Mouse (Mus musculus): ENCODE measurements at regions not wholly inside any gene's neighbourhood (a gene's known extent, or its start where the extent isn't known, plus 50 kb on each side); places are given as distances from the start of the nearest gene placed in this dataset.

DNA sequence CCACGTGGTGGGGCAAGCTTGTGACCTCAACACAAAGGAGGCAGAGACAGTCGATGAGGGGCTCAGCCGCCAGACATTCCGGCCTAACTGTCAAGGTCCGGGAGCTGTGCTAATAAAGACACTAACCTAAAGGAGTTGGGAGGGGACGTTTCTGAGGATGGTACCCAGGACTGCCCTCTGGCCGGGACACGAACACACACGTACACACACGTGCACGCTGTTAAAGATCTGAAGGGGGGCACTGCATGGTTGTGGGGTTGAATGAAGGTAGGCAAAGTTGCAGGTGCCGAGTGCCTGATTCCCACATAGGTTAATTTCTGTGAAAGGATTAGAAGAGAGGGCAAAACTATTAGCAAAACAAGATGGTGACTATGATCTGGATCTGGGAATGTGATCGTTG is 65.4 kb upstream of the Mitf start:
- Histone ChIP-seq H3K4me2 (ENCODE audit: low read length) (no peak overlapping the region), H3K9ac (replicated peaks; ENCODE audit: low read depth, low read length) (no peak overlapping the region), H3K4me1 (replicated peaks; ENCODE audit: control insufficient read depth, insufficient read depth, low read length) (peaks cover 3% of the 10 kb centered on the region), H3K4me3 (replicated peaks; ENCODE audit: low read length) (no peak overlapping the region), H3K27ac (ENCODE audit: low read length) (no peak overlapping the region), H3K36me3 (ENCODE audit: control insufficient read depth, insufficient read depth) (no peaks in the 10 kb centered on the region), H3K9me3 (ENCODE audit: control insufficient read depth, low read length) (no peaks in the 10 kb centered on the region), H3K27me3 (replicated peaks; ENCODE audit: control insufficient read depth, insufficient read depth, low read length) (no peaks in the 10 kb centered on the region)
- ATAC-seq: no peak
- 65% methylated on average over 13 of the region's 13 CpGs for WGBS

GRCm38 (mm10) chr6:97740851-97741201 is 66.0 kb upstream of the Mitf start:
- no peaks in the 10 kb centered on the region for H3K27me3 ChIP-seq (replicated peaks; ENCODE audit: control insufficient read depth, insufficient read depth, low read length)
- WGBS: 54% methylated on average over 11 of the region's 11 CpGs
- no peaks in the 10 kb centered on the region for H3K9me3 ChIP-seq (ENCODE audit: control insufficient read depth, low read length)
- no peak overlapping the region for H3K27ac ChIP-seq (ENCODE audit: low read length)
- no peak for ATAC-seq
- no peak overlapping the region; the same call in 1 of the 2 replicates for H3K4me2 ChIP-seq (ENCODE audit: low read length)
- no peaks in the 10 kb centered on the region for H3K36me3 ChIP-seq (ENCODE audit: control insufficient read depth, insufficient read depth)
- H3K9ac ChIP-seq (replicated peaks; ENCODE audit: low read depth, low read length): no peak overlapping the region
- H3K4me3 ChIP-seq (replicated peaks; ENCODE audit: low read length): no peak overlapping the region
- peaks cover 3% of the 10 kb centered on the region for H3K4me1 ChIP-seq (replicated peaks; ENCODE audit: control insufficient read depth, insufficient read depth, low read length)

DNA sequence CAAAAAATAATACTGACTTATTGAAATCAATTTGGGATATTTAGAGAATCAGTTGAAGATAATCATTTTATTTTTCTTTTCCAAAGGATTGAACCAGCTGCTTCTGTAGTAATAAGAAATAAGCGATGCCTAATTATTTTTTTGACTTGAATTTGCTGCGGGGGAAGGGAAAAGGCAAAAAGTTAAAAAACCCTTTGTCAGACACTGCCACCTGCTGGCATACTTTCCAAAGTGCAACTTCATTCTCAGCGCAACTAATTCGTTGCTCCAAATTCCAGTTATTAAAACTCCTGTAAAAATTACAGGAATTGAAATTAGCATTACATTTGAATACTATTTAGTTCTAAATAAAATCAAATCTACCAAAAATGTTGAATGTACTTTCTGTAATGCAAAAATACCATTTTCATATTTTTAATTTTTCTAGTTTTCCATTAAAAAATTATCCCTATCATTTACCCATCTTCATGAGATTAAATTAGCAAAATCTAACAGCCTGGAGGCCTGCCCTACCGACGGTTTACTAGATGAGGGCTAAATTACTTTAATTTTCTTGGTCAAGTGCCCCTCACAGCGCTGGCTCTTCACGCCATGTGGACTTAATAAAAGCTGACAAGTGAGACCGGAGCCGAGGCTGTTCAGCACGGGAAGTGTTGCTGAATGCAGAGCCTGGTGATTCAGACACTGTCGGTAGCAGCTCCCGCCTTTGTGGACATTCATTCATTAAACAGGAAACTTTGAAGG is 66.6 kb upstream of the Mitf start:
- Histone ChIP-seq H3K4me1 (replicated peaks; ENCODE audit: control insufficient read depth, insufficient read depth, low read length) (peaks cover 3% of the 10 kb centered on the region), H3K27ac (ENCODE audit: low read length) (no peak overlapping the region), H3K9me3 (ENCODE audit: control insufficient read depth, low read length) (no peaks in the 10 kb centered on the region), H3K4me3 (replicated peaks; ENCODE audit: low read length) (no peak overlapping the region), H3K27me3 (replicated peaks; ENCODE audit: control insufficient read depth, insufficient read depth, low read length) (no peaks in the 10 kb centered on the region), H3K9ac (replicated peaks; ENCODE audit: low read depth, low read length) (no peak overlapping the region), H3K4me2 (ENCODE audit: low read length) (peak overlapping the region; percentile 16; the same call in 1 of the 2 replicates), H3K36me3 (ENCODE audit: control insufficient read depth, insufficient read depth) (no peaks in the 10 kb centered on the region)
- 10% methylated on average over 13 of the region's 13 CpGs for WGBS
- no peak for ATAC-seq

- Histone ChIP-seq H3K4me1 (replicated peaks; ENCODE audit: control insufficient read depth, insufficient read depth, low read length) (peaks cover 4% of the 10 kb centered on the region), H3K27ac (ENCODE audit: low read length) (no peak overlapping the region), H3K4me2 (ENCODE audit: low read length) (no peak overlapping the region), H3K4me3 (replicated peaks; ENCODE audit: low read length) (no peak overlapping the region), H3K27me3 (replicated peaks; ENCODE audit: control insufficient read depth, insufficient read depth, low read length) (no peaks in the 10 kb centered on the region), H3K36me3 (ENCODE audit: control insufficient read depth, insufficient read depth) (no peaks in the 10 kb centered on the region), H3K9me3 (ENCODE audit: control insufficient read depth, low read length) (no peaks in the 10 kb centered on the region), H3K9ac (replicated peaks; ENCODE audit: low read depth, low read length) (no peak overlapping the region)
- 55% methylated on average over 4 of the region's 4 CpGs for whole genome bisulfite sequencing
- ATAC-seq: no peak
These were observed 68.0 kb upstream of the Mitf start for GRCm38 (mm10) chr6:97738846-97739245.

DNA sequence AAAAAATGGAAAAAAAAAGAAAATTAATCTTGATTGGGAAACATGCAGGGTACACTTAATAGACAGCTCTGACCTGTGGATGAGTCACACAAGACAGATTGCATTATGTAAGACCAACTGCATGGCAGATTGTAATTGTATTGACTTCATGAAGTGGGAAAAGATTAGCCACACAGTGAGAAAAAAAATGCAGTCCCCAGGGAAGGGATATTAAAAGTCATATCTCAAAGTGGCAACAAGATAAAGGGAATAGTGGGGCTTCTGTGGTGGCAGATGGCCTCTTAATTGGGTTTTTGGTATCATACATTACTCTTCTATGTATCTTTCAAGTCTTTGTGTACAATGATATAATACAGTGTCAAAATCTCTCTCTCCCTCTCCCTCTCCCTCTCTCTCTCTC is 76.0 kb upstream of the Mitf start:
- Histone ChIP-seq H3K27me3 (replicated peaks; ENCODE audit: control insufficient read depth, insufficient read depth, low read length) (no peaks in the 10 kb centered on the region), H3K4me2 (ENCODE audit: low read length) (no peak overlapping the region), H3K36me3 (ENCODE audit: control insufficient read depth, insufficient read depth) (no peaks in the 10 kb centered on the region), H3K9ac (replicated peaks; ENCODE audit: low read depth, low read length) (no peak overlapping the region), H3K4me1 (replicated peaks; ENCODE audit: control insufficient read depth, insufficient read depth, low read length) (peaks cover 5% of the 10 kb centered on the region; the same call in 1 of the 2 replicates), H3K27ac (ENCODE audit: low read length) (no peak overlapping the region), H3K4me3 (replicated peaks; ENCODE audit: low read length) (no peak overlapping the region), H3K9me3 (ENCODE audit: control insufficient read depth, low read length) (no peaks in the 10 kb centered on the region)
- ATAC-seq: peak; percentile 81

DNA sequence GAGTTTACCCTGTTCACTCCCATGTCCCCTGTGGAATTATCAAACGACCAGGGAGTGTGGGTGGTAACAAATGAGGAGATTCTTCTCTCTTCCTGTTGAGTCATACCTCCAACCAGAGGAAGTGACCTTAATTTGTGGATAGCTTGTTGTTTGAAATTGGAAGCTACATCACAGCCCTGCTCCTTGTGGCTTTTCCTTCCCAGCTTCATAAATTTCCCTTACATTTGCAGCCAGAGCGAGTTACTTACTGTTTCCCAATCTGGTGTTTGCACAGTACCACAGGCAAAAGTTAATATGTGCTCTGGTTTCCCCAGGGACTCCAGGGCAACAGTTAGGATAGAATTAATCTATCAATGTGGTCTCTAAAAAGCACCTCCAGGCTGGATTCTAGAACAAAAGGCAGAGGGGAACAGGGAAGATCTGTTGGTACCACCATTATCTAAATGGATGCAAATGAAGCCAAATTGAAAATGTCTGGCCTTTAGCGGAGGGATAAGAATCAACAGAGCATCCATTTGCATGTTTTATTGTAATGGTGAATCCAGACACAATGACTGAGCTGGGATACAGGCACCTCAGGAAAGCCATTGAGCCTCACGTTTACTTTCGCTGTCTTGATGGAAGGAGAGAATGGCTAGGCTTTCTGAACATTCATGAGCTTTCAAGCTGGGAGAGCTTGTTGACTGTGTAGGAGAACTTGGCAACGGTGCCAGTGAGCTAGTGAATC is 88.5 kb upstream of the Mitf start:
- no peak for ATAC-seq

DNA sequence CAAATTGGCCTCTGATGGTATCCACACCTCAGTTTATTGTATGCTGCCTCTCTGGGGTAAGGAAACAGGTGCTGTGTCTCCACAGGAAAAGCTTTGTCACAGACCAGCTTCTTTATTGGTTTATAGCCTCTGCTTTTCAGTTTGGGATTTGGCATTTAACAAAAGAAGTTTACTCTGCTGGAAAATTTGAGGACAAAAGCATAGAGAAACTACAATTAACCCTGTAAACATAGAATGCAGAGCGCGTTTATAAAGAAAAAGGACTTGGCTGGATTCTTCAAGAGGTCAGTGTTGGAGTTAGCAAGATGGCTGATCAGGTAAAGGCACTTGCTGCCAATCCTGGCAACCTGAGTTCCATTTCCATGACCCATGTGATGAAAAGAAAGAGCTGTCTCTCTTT is 90.1 kb upstream of the Frmd4b start:
- no peak overlapping the region for H3K27ac ChIP-seq (ENCODE audit: low read length)
- H3K9ac ChIP-seq (replicated peaks; ENCODE audit: low read depth, low read length): no peak overlapping the region
- WGBS: 14% methylated on average over 2 of the region's 2 CpGs
- no peaks in the 10 kb centered on the region for H3K27me3 ChIP-seq (replicated peaks; ENCODE audit: control insufficient read depth, insufficient read depth, low read length)
- no peak overlapping the region for H3K4me3 ChIP-seq (replicated peaks; ENCODE audit: low read length)
- no peaks in the 10 kb centered on the region for H3K4me1 ChIP-seq (replicated peaks; ENCODE audit: control insufficient read depth, insufficient read depth, low read length)
- no peak for ATAC-seq
- H3K9me3 ChIP-seq (ENCODE audit: control insufficient read depth, low read length): no peaks in the 10 kb centered on the region
- H3K4me2 ChIP-seq (ENCODE audit: low read length): no peak overlapping the region
- no peaks in the 10 kb centered on the region for H3K36me3 ChIP-seq (ENCODE audit: control insufficient read depth, insufficient read depth)

More for the DNA sequence above, 88.5 kb upstream of the Mitf start:
- Histone ChIP-seq H3K27me3 (replicated peaks; ENCODE audit: control insufficient read depth, insufficient read depth, low read length) (no peaks in the 10 kb centered on the region), H3K36me3 (ENCODE audit: control insufficient read depth, insufficient read depth) (no peaks in the 10 kb centered on the region), H3K27ac (ENCODE audit: low read length) (no peak overlapping the region), H3K9ac (replicated peaks; ENCODE audit: low read depth, low read length) (no peak overlapping the region), H3K4me3 (replicated peaks; ENCODE audit: low read length) (no peak overlapping the region), H3K4me1 (replicated peaks; ENCODE audit: control insufficient read depth, insufficient read depth, low read length) (no peaks in the 10 kb centered on the region), H3K9me3 (ENCODE audit: control insufficient read depth, low read length) (no peaks in the 10 kb centered on the region), H3K4me2 (ENCODE audit: low read length) (no peak overlapping the region)
- WGBS: 31% methylated on average over 6 of the region's 6 CpGs

- Histone ChIP-seq H3K36me3 (ENCODE audit: control insufficient read depth, insufficient read depth) (no peaks in the 10 kb centered on the region), H3K9ac (replicated peaks; ENCODE audit: low read depth, low read length) (no peak overlapping the region), H3K27ac (ENCODE audit: low read length) (no peak overlapping the region), H3K27me3 (replicated peaks; ENCODE audit: control insufficient read depth, insufficient read depth, low read length) (no peaks in the 10 kb centered on the region), H3K9me3 (ENCODE audit: control insufficient read depth, low read length) (no peaks in the 10 kb centered on the region), H3K4me3 (replicated peaks; ENCODE audit: low read length) (no peak overlapping the region), H3K4me1 (replicated peaks; ENCODE audit: control insufficient read depth, insufficient read depth, low read length) (peaks cover 9% of the 10 kb centered on the region), H3K4me2 (ENCODE audit: low read length) (no peak overlapping the region)
- ATAC-seq: no peak
- WGBS: 72% methylated on average over 5 of the region's 5 CpGs
These were observed 87.0 kb upstream of the Frmd4b start for GRCm38 (mm10) chr6:97704361-97704760.

- Histone ChIP-seq H3K4me2 (ENCODE audit: low read length) (no peak overlapping the region), H3K9me3 (ENCODE audit: control insufficient read depth, low read length) (no peaks in the 10 kb centered on the region), H3K4me1 (replicated peaks; ENCODE audit: control insufficient read depth, insufficient read depth, low read length) (peaks cover 18% of the 10 kb centered on the region), H3K36me3 (ENCODE audit: control insufficient read depth, insufficient read depth) (no peaks in the 10 kb centered on the region), H3K9ac (replicated peaks; ENCODE audit: low read depth, low read length) (no peak overlapping the region), H3K4me3 (replicated peaks; ENCODE audit: low read length) (no peak overlapping the region), H3K27ac (ENCODE audit: low read length) (peak overlapping the region; percentile 92), H3K27me3 (replicated peaks; ENCODE audit: control insufficient read depth, insufficient read depth, low read length) (no peaks in the 10 kb centered on the region)
- ATAC-seq: peak; percentile 84
- 50% methylated on average over 3 of the region's 3 CpGs for WGBS
These were observed 82.4 kb upstream of the Frmd4b start for GRCm38 (mm10) chr6:97699752-97700098.
